Mouse (Mus musculus) gonadal fat pad, adult 2 months (tissue): ENCODE measurements around the gene Ddx46. TPM values are rescaled to one million over a fixed set of nuclear protein-coding genes. Genes with fewer than 3 reads are reported as not detected.
"Not testable (repeated sequence)": the region's sequence is repeated elsewhere in the genome, so short reads cannot be mapped to it uniquely, and the experiment has no call there.

Source experiments
- DNase-seq: peaks from one replicate; pipeline ENCODE4 v3.0.0-alpha.2; 2012; ENCODE audit warnings: low read depth
- polyA plus RNA-seq: library from polyadenylated mRNA; depleted of rRNA; stranded (reverse); fragments of >200 nt; gene quantifications from 2 replicates; pipeline ENCODE4 v1.2.3, GENCODE M21; 2012

The Ddx46 gene
- polyA plus RNA-seq, 1 experiment: 13.6 TPM

- no peak for DNase-seq
Observed at GRCm38 (mm10) chr13:55636185-55636983, 1.6 kb downstream of the Ddx46 start.

GRCm38 (mm10) chr13:55640480-55640879 lies 5.7 kb downstream of the Ddx46 start:
- DNase-seq: not testable (repeated sequence)

- DNase-seq: no peak
Observed at GRCm38 (mm10) chr13:55644525-55644924, 9.7 kb downstream of the Ddx46 start.

- DNase-seq: no peak
Observed at GRCm38 (mm10) chr13:55650098-55650497, 15.3 kb downstream of the Ddx46 start.

GRCm38 (mm10) chr13:55650980-55651379 lies 16.2 kb downstream of the Ddx46 start:
- no peak for DNase-seq

- DNase-seq: no peak
Observed at GRCm38 (mm10) chr13:55668550-55668949, 33.7 kb downstream of the Ddx46 start.

GRCm38 (mm10) chr13:55672711-55673110 lies 37.9 kb downstream of the Ddx46 start:
- DNase-seq: no peak

GRCm38 (mm10) chr13:55677364-55677763 lies 42.5 kb downstream of the Ddx46 start:
- DNase-seq: no peak

- DNase-seq: no peak
Observed at GRCm38 (mm10) chr13:55682201-55682600, 47.4 kb downstream of the Ddx46 start.

GRCm38 (mm10) chr13:55683581-55683980 lies 48.8 kb downstream of the Ddx46 start:
- DNase-seq: no peak

- no peak for DNase-seq
Observed at GRCm38 (mm10) chr13:55686107-55686633, 51.3 kb downstream of the Ddx46 start.

- no peak for DNase-seq
Observed at GRCm38 (mm10) chr13:55687927-55688602, 53.2 kb downstream of the Ddx46 start.

GRCm38 (mm10) chr13:55692535-55693242 lies 57.9 kb downstream of the Ddx46 start, which contains the start of gene B230219D22Rik:
Gene B230219D22Rik (plus strand): TSS chr13:55693124.
- DNase-seq: peak; percentile 23

- DNase-seq: no peak
Observed at GRCm38 (mm10) chr13:55693243-55693721, 58.5 kb downstream of the Ddx46 start.

- peak; percentile 30 for DNase-seq
Observed at GRCm38 (mm10) chr13:55694110-55694509, 59.3 kb downstream of the Ddx46 start.

GRCm38 (mm10) chr13:55695989-55696388 lies 61.2 kb downstream of the Ddx46 start:
- DNase-seq: not testable (repeated sequence)

- DNase-seq: no peak
Observed at GRCm38 (mm10) chr13:55704301-55704700, 69.5 kb downstream of the Ddx46 start.

GRCm38 (mm10) chr13:55712846-55713245 lies 78.0 kb downstream of the Ddx46 start:
- DNase-seq: no peak

GRCm38 (mm10) chr13:55714501-55715166 lies 79.8 kb downstream of the Ddx46 start, which contains the start of gene Txndc15:
Gene Txndc15 (plus strand): TSS chr13:55714650.
- no peak for DNase-seq

GRCm38 (mm10) chr13:55715167-55715512 lies 80.3 kb downstream of the Ddx46 start:
- DNase-seq: no peak

- no peak for DNase-seq
Observed at GRCm38 (mm10) chr13:55715908-55716510, 81.2 kb downstream of the Ddx46 start.
